Mouse (Mus musculus) brain, embryonic 18.5 days (tissue): ENCODE data around the gene Magi1.

Experiments
- DNase-seq: peaks from one replicate; pipeline ENCODE4 v3.0.0-alpha.2; 2012; ENCODE audit warnings: low read depth, low spot score

The Magi1 gene

GRCm38 (mm10) chr6:93729702-93730101, 554.0 kb downstream of the Magi1 start:
- DNase-seq, result no peak

DNA sequence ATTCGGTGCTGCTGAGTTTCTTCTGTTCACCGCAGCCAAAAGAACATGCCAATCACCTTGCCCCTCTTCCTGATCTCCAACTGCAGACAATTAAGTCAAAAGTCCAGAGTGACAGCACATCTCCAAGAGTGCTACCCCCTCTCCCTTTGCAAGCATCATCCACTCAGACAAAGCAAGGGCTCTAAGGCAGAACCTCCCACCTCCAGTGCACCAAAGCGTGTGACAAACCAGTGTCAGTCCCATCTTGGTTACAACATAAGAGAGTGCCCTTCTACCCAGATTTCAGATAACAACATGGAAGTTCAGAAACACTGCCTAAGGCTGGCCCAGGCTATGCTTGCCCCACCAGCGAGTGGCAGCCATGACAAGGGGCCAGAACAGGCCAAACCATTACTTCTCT, 554.9 kb downstream of the Magi1 start:
- DNase-seq, result no peak

GRCm38 (mm10) chr6:93727630-93728178, 556.0 kb downstream of the Magi1 start:
- no peak for DNase-seq

DNA sequence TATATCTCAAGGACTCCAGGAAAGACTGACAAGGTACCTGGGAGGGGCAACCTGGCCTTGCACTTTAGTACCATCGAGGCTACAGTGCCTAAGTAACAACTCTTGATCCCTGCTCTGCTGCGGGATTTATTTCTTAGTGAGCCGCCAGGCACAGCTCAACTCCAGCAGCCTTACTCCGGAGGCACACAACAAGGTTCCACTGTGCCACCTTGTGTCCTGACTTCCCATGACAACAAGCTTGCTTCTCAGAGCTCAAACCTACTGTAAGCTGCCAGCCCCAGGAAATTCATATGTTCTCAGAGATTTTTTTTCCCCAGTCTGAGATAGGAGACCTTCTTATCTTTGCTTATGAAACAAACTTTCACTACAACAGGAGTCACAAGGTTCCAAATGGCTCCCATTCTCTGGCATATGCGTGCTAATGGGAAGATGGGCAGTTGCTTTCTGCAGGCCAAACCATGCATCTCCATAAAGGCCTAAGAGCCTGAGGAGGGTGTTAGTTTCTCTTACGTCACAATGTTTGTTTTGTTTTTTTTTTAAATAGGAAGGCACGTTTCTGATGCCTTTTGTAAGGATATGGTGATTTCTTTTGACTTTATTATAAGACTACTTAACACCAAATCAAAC, 556.8 kb downstream of the Magi1 start:
- DNase-seq, result no peak

DNA sequence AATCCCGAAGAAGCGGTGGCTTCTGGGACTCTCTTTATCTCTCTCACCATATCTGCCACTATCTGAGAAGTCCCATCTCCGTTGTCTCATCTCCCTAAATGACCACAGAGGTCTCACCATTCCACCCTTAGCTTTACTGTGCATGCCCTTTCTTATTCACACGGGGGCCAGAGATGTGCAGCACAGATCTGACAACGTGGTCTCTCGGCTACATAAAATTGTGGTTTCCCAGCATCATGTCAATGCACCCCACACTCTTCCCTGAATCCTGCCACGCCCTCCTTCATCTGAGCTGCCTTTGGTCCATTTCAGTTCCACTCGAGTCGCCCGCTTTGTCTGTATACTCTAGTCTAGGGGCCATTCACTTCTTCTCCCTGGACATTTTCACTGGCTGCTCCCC, 557.6 kb downstream of the Magi1 start:
- DNase-seq, result no peak

GRCm38 (mm10) chr6:93724749-93725148, 559.0 kb downstream of the Magi1 start:
- no peak for DNase-seq

DNA sequence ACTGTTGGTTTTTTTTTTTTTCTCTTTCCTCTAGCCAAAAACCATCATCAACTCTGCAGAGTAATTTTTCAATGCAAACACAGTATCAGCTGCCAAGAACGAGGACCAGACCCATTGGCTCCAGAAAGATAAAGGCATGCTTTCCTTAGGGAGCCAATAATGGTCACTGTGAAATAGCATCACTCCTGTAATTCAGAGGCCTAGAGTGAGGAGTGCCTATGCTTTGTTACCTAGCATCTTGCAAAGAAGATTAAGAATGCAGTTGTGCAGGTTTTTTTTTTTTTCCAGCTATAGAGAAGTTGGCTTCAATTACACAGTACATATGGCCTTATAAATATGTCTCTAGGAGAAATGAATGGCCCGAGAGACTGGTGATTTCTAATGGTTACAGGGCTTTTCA, 560.5 kb downstream of the Magi1 start:
- DNase-seq, result no peak

DNA sequence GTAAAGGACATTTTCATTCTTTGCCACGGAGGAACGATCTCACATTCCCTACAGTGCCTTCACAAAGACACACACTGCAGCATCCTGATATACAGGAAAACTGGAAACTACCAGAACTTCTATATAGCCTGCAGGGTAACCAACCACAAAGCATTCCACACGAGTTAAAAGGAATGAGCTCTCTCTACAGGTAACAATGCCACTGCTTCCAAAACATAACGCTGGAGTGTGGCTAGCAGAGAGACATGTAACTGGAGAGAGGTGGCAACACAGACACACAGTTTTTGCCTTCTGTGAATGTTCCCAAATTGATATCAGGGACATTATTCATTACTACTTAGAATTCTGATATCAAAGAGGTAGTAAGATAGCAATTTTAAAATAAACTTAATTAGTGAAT, 564.2 kb downstream of the Magi1 start:
- no peak for DNase-seq

DNA sequence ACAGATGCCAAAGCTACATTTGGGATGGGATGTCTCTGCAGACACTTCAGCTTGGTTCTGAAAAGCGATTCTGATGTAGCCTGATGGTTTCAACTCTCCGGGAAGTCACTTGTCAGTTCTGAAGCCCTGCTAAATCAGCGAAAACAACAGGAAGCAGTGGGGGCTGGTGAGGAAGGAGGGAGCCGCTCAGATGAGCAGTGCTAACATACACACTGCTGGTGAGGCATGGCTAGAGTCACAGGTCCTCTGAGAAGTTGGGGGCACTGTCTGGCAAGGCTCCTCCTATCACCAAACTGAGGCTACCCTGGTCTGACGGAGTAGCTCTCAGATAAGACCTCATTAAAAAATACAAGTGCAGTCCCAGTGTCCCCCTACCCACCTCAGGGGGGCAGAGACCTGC, 565.3 kb downstream of the Magi1 start:
- no peak for DNase-seq

- DNase-seq, result no peak
Observed at GRCm38 (mm10) chr6:93717826-93718375, 565.8 kb downstream of the Magi1 start.

DNA sequence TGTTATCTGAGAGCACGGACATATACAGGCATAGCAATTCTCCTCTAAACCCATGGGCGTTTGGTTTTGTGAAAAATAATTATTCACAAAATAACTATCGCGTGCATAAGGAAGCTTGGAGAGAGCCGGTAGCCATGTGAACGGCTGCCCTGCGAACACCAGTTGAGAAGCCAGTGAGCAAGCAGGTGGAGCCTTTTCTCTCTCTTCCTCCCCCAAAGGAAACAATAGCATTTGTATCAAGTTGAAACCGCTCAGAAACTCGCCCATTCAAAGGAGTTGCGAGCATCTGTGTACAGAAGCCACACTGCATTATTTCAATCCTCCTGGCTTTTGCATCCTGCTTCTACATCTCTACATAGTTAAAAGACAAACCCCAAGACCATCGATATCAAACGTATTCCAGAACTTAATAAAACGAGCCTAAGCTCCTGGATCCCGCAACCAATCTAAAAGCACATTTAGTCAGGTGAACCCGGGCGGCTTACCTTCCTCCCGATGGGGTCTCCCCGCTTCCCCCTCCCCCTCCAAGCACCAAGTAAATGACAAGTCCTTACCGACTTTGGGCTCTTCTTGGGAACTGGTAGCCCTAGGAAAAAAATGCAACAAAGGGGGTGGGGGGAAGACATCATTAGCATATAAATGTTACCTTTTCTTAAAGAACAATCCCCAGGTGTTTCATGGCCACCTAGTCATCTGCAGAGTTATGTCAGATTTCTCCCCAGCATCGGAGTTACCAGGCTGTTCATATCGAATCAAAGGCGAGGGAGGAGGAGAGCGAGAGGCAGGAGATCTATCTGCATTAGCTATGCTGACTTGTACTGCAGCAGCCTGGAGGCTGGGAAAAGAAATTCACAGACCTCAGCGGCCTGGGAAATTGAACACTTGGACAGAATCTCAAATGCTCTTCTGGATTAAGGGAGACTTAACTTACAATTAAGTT, 566.8 kb downstream of the Magi1 start:
- no peak for DNase-seq

- DNase-seq, result no peak
Observed at GRCm38 (mm10) chr6:93715181-93716180, 568.2 kb downstream of the Magi1 start.

- DNase-seq, result no peak
Observed at GRCm38 (mm10) chr6:93704350-93704749, 579.4 kb downstream of the Magi1 start.

DNA sequence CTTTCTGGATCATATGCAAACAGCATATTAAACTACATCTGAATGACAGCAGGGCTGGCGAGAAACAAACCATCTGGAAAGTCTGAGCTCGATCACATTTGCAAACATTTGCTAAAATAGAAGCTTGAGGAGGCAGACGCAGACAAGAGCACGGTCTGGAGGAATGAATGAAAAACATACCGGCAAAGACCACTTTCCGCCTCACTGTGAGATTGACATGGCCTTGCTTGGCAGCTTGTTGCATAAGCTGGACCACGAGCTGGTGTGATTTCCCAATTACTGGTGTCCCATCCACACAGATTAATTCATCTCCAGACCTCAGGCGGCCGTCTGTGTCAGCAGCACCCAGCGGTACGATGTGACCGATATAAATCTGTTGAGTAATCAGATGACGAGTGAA, 584.3 kb downstream of the Magi1 start:
- DNase-seq, result no peak

- no peak for DNase-seq
Observed at GRCm38 (mm10) chr6:93697956-93698355, 585.8 kb downstream of the Magi1 start.

- no peak for DNase-seq
Observed at GRCm38 (mm10) chr6:93678766-93679165, 605.0 kb downstream of the Magi1 start.

DNA sequence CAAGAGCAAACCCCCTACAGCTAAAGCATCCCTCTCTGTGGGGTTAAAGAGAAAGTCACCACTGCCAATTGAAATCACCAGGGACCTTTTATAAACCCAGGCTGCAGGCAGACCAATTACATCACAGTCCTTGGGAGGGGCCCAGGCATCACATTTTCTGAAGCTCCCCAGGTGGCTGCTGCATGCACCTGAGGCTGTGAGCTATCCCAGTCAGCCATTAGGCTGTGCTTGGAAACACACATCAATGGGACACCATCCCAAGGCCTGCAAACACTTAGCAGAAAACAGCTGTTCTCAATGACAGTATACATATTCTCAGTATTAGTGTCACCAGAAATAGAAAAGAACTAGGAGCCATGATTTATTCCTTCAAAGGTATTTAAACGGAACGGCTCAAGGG, 617.0 kb downstream of the Magi1 start:
- no peak for DNase-seq

DNA sequence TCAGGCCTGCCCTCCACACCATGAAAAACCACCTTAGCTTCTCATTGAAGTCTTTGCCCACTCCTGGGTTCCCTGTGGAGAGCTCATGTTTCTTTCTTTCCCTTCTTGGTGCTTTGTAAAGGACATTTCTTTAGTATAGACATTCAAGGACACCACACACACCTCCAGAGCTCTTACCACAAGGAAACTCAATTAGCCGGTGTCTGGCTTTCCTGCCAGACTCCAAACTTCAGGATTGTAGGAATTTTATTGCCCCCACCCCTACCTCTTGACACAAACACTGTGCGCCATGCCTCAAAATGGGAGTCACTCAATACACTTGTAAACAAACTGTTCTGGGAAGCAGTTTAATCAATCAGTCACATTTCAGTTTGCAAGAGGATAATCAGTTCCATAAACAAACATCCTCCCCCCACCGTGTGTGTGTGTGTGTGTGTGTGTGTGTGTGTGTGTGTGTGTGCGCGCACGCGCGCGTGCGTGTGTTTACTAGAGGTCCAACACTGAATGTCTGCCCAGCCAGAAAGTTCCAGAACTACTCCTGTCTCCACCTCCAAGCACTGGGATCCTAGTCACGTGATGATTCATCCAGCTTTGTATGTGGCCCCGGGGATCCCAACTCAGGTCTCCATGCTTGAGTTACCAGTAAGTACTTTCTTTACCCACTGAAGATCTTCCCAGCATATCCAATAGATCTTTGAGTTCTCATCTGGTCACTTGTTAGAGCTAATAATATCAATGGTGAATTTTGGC, 618.5 kb downstream of the Magi1 start:
- no peak for DNase-seq

- no peak for DNase-seq
Observed at GRCm38 (mm10) chr6:93661139-93661538, 622.6 kb downstream of the Magi1 start.

- DNase-seq, result no peak
Observed at GRCm38 (mm10) chr6:93659534-93659933, 624.2 kb downstream of the Magi1 start.
